Mouse (Mus musculus) urinary bladder, postnatal 36 days (tissue): ENCODE results near the gene Evx2.

Experiments used
- DNase-seq, 2 experiments: peaks; one replicate each; pipeline ENCODE4 v3.0.0; 2022; ENCODE audit warnings: low spot score in 2 of 2, mixed read lengths in 1 of 2

The Evx2 gene

GRCm38 (mm10) chr2:74667191-74667841 is 8.0 kb upstream of the Evx2 start:
- no peak for DNase-seq

GRCm38 (mm10) chr2:74666411-74666810 is 7.1 kb upstream of the Evx2 start:
- DNase-seq: no peak

- DNase-seq: no peak
Measured at GRCm38 (mm10) chr2:74663291-74663925, 4.1 kb upstream of the Evx2 start.

GRCm38 (mm10) chr2:74661685-74662084 is 2.3 kb upstream of the Evx2 start:
- DNase-seq: no peak

GRCm38 (mm10) chr2:74660421-74661375 is 1.3 kb upstream of the Evx2 start:
- DNase-seq: no peak

GRCm38 (mm10) chr2:74658667-74659371 is 538 bp downstream of the Evx2 start:
- no peak for DNase-seq

GRCm38 (mm10) chr2:74658024-74658666 is 1.2 kb downstream of the Evx2 start:
- DNase-seq: no peak

GRCm38 (mm10) chr2:74657251-74658023 is 1.9 kb downstream of the Evx2 start:
- no peak for DNase-seq

GRCm38 (mm10) chr2:74656632-74657021 is 2.7 kb downstream of the Evx2 start:
- DNase-seq: no peak

- DNase-seq: no peak
Measured at GRCm38 (mm10) chr2:74655821-74656631, 3.3 kb downstream of the Evx2 start.

GRCm38 (mm10) chr2:74655420-74655781 is 4.0 kb downstream of the Evx2 start:
- DNase-seq: no peak

- DNase-seq: no peak
Measured at GRCm38 (mm10) chr2:74654743-74655419, 4.5 kb downstream of the Evx2 start.

GRCm38 (mm10) chr2:74653781-74654535 is 5.4 kb downstream of the Evx2 start:
- no peak for DNase-seq

GRCm38 (mm10) chr2:74652996-74653340 is 6.4 kb downstream of the Evx2 start:
- DNase-seq: no peak

- no peak for DNase-seq
Measured at GRCm38 (mm10) chr2:74647082-74647864, 12.1 kb downstream of the Evx2 start.

GRCm38 (mm10) chr2:74645631-74646030 is 13.7 kb downstream of the Evx2 start:
- no peak for DNase-seq

GRCm38 (mm10) chr2:74642431-74642830 is 16.9 kb downstream of the Evx2 start:
- no peak for DNase-seq

- no peak for DNase-seq
Measured at GRCm38 (mm10) chr2:74635412-74635811, 23.9 kb downstream of the Evx2 start.
